Mouse (Mus musculus): ENCODE data around the gene Mrpl54.

The Mrpl54 gene

DNA sequence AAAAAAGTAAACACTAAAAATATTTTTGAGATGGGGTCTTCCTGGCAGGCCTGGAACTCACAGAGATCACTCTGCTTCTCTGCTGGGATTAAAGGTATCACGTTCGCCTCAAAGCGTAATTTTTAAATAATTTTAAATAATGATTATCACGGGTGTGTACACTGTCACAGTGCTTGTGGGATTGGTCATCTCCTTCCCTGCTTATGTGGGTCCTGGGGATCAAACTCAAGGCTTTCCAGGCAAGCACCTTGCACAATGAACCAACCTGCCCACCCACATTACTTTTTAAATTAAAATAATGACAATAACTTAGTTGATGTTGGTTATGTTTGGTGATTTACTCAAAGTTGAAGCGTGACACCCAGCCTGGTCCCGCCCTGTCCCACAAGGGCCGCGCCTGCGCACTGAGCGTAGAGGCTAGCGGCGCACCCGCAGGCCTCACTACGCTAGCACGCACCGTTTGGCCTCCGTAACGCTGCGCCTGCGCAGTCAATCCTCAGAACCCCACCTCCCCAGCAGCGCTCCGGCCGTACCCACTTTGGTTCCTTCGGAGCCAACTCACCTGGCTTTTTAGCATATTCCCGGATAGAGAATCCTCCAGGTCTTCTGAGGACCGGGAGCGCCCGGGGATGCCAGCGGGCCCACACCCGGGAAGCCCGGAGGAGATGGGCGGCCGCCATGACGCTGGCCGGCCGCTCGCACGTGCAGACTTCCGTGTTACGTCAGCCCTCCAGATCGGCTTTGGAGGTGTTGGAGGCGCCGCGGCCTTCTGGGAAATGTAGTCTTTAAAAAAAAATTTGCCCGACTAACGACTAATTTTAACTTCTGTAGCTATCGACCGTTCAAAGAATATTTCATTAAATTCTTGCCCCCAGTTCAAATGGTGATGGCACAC, at the start of gene Mrpl54, which contains the start of gene Apba3:
Gene Mrpl54, minus strand, starts transcription at position 724 of the 895 bp plus-strand sequence.
Gene Apba3, plus strand, starts transcription at position 750 of the 895 bp plus-strand sequence.
- DNase-seq = peak; percentile 96 to 99

DNA sequence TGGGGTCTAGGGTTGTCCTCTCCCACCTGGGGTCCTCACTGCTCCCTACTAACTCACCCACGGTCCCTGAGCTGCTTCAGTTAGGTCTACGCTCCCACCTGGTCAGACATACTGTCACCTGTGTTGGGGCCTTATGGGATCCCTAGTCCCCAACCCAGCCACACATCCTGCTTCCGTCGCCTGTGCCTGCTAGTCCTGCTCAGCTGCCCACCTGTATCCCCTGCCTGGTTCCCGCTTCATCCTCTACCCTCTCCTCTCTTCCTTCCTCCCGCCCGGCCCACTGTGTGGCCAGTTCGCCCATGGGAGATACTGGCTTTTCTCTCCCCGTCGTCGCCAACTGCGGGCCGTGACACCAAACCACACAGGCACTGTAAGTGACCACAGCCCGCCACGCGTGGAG, 48.9 kb upstream of the Mrpl54 start:
- peak in 1 of 2 experiments; percentile 19 for DNase-seq

DNA sequence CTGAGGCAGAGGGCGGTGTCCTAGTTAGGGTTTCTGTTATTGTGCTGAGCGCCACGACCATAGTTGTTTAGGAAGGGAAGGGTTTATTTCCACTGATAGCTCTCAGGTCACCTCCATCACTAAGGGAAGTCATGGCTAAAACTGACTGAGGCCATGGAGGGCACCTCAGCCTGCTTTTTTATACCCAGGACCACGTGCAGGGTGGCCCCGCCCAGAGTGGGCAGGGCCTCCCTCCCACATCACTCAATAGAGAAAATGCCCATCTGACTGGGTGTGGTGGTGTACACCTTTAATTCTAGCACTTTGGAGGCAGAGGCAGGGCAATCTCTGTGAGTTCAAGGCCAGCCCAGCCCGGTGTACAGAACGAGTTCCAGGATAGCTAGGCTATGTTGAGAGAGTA, 47.5 kb upstream of the Mrpl54 start:
- DNase-seq = no peak

DNA sequence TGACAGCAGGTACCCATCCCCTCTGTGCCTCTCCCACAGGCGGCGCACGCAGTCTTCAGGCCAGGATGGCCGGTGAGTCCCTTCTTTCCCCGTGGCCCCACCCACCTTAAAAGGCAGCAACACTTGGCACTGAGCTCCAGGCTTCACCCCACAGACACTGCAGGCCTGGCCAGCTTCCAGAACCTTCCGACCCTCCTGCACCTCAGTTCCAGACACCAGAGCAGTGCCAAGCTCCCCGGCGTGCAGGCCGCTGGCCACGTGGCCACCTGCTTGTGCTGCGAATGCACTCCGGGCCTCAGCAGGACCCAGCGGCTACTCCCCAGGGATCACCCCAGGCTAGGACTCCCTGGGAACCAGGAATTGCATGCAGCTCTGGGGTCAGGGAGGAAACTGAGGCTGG, 46.8 kb upstream of the Mrpl54 start:
- DNase-seq = peak; percentile 21 to 30

GRCm38 (mm10) chr10:81309571-81309970, 42.8 kb upstream of the Mrpl54 start:
- DNase-seq = no peak

DNA sequence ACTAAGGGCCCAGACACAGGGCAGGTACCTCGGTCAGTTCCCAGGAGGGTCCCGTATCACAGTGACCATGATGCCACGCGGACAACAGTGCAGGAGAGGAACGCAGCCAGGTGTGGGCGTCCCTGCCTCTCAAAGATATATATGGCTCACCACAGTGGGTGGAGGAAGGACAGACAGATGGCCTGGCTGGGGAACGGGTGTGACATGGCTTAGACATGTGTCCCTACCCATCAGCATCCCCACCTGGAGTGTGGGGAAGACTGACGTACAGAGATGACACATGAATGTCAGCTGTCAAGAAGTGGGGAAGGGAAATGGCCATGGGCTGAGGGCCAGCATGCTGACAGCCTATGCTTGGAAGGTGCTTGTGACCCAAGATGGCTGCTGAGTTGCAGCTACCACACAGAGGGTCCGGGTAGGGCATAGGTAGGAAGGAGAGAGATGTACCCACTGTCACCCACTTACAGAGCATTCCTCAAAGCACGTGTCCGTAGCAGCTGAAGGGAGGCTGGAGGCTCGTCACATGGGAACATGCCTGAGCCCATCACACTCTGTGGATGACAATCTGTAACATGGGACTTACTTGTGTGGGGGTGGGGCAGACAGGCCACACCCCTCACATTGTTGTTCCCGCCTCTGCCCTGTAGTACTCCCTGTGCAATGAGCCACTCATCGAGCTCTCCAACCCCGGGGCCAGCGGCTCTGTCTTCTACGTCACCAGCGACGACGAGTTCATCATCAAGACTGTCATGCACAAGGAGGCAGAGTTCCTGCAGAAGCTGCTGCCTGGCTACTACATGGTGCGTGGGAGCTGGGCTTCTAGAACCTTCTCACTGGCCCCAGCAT, 40.3 kb upstream of the Mrpl54 start:
- DNase-seq = no peak

DNA sequence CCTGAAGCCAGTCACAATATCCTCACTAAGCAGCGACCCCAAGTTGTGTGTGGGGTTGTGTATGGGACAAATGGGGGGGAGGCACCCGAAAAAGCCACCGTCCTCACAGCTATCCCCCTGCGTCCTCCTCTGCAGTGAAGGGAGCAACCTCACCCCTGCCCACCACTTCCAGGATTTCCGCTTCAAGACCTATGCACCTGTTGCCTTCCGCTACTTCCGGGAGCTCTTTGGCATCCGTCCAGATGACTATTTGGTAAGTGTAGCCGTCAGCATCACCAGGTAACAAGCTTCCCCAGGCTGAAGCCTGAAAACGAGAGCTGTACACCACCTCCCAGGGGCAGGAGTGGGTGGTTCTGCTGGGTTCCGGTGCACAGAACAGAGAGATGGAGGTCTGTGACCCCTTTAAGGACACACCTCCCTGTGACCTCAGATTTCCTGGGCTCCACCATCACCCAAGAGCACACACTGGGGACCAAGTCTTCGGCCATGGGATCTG, 39.5 kb upstream of the Mrpl54 start:
- no peak for DNase-seq

DNA sequence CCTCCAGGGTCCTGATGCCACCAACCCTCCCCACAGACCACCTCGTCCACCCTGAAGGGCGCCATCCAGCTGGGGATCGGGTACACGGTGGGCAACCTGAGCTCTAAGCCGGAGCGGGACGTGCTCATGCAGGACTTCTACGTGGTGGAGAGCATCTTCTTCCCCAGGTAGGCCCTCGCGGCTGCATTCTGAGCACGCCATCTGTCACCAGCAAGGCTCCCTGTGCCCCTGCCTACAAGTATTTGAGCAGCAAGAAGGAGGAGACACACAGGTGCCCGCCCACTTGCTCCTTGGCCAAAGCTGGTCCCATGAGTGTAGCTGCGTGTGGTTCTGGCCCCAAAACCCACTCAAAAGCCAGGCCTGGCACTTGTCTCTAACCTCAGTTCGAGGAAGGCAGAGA, 38.9 kb upstream of the Mrpl54 start:
- DNase-seq = peak; percentile 61 to 69

- peak; percentile 67 to 78 for DNase-seq
These were observed 38.0 kb upstream of the Mrpl54 start for GRCm38 (mm10) chr10:81304597-81305238.

- no peak for DNase-seq
These were observed 37.0 kb upstream of the Mrpl54 start for GRCm38 (mm10) chr10:81303761-81304160.

- no peak for DNase-seq
These were observed 36.5 kb upstream of the Mrpl54 start for GRCm38 (mm10) chr10:81303258-81303657.

- DNase-seq = peak; percentile 52 to 55
These were observed 36.1 kb upstream of the Mrpl54 start for GRCm38 (mm10) chr10:81302781-81303218.

- peak; percentile 45 to 49 for DNase-seq
These were observed 35.6 kb upstream of the Mrpl54 start for GRCm38 (mm10) chr10:81302288-81302687.

GRCm38 (mm10) chr10:81301321-81301720, 34.6 kb upstream of the Mrpl54 start:
- peak; percentile 79 to 83 for DNase-seq

- peak in 1 of 2 experiments; percentile 36 for DNase-seq
These were observed 33.7 kb upstream of the Mrpl54 start for GRCm38 (mm10) chr10:81300352-81300907.

DNA sequence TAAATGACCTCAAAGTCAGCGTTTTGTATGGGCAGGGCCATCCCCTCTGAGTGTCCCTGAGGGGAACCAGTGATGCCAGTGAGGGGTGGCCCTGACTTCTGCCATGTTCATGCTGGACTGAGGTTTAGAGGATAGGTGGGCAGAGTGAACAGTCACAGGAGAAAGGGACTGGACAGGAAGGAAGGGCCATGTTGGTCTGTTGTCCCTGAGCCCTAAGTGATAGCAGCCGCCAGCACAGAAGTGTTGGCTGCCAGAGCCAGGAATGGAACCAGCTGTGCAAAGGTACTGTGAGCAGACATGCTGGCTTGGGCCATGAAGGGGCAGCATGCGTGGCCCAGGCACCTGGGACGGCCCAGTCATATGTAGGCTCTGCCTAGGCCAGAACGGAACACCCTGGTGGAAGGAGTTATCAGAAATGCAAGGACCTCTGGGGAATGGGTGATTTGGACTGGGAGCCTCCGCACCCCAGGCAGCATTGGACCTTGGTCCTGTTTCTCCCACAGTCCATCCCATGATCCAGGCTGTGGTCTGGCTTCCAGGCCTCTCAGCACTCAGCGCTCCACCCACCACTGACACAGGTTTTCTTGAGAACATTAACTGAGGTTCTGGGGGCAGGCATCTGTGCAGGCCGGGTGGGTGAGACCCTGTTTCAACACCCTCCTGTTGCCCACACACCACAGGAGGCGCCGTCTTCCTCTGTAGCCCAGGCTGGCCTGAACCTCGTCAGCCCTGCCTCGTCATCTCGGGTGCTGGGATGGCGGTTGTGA, 33.0 kb upstream of the Mrpl54 start:
- DNase-seq = peak in 1 of 2 experiments; percentile 41

DNA sequence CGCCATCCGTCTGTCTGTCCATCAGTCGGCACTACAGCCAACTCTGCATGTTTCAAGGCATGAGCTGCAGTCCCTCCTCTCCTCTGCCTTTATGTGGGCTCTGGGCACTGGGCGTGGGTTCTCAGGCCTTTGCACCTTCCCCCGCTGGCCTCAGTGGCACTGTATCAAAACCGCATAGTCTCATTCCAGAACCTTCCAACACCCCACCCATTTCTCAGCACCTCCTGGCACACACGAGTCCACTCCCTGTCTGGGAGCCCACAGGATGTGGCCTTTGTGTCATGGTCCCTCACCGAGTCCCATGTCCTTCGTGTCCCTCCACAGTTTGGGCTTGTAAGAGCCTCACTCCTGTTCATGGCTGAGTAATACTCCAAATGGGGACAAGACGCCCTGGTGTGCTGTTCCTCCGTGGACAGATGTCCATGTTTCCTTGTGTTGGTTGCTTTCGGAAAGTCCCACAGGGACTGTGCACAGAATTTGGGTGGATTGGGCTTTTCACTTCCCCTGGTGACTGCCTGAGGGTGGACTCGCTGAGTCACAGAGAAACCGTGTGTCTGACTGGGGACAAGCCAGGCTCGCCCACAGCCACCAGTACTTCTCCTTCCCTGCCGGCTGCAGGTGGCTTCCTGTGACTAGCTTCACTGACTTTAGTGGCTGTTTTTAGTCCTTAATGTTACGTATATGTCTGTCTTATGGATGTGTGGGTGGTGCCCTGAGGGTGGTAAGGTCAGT, 31.8 kb upstream of the Mrpl54 start:
- DNase-seq = peak in 1 of 2 experiments; percentile 32

GRCm38 (mm10) chr10:81297845-81298244, 31.1 kb upstream of the Mrpl54 start:
- peak; percentile 38 for DNase-seq

DNA sequence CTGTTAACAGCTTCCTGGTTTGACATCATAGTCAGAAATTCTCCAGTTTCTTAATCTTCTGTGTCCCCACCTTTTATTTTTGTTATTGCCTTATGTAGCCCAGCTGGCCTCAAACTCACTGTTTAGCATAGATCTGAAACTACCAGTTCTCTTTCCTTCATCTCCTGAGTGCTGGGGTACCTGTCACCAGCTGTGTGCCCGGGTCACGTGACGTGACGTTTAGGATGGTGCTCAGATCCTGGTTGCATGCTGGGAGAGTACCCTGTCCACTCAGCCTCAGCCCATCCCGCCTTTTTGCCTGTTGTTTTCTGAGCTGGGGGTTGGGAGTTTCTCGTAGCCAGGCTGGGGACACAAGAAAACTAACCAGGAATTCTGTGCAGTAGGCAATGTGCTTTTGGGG, 30.5 kb upstream of the Mrpl54 start:
- DNase-seq = no peak

GRCm38 (mm10) chr10:81295185-81295584, 28.5 kb upstream of the Mrpl54 start:
- peak; percentile 52 to 54 for DNase-seq

DNA sequence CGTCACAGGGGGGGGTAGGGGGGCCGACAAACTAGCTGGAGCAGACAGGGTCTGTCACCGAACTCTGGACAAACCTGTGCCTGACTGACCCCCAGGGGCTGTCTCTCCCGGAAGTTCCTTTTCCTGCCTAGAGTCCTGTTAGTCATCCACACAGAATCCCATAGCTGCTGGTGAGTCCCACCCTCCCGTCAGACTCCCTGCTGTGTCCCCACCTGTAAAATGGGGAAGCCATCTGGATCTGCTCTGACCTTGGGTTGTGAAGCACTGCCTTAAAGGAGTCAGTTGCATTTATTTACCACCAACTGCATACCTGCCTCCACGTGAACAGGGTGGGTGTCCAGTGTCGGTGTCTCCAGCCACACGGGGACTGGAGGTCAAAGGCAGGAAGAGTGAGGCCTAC, 27.7 kb upstream of the Mrpl54 start:
- peak; percentile 86 to 88 for DNase-seq
